Comparison of ENCODE assay signal across 11 mouse cellular contexts in the genomic region with DNA sequence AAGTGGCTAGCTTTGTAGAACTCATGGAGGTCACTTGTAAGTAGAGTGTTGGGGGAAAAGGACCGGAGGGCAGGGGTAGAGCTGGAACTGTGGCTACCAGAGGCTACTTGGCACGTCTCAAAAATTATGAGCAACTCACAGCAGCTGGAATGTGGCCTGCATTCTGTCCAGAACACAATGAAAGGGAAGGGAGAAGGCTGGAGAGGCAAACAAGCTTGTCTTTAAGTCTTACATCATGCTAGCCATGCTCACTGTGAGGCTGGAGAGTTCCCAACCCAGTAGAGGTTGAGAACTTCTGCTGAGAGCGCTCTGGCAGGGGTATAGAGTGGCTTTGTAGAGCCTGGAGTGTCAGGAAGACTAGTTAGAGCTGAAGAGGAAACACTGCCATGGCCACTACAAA. TPM values are rescaled to one million over a fixed set of nuclear protein-coding genes. Genes with fewer than 3 reads are reported as not detected.
"Had no signal": no experiment of that assay in that cellular context is flagged by ENCODE, and none has a peak within 500 bp of the region (broad histone marks: within the 10 kb centered on the region; RNA-seq: fewer than 3 reads in every experiment).

No protein-coding gene starts in this region.

- H3K4me3 ChIP-seq: kidney, embryonic 15.5 days; limb, embryonic 13.5 days; midbrain, embryonic 12.5 days had no signal

- H3K4me1 ChIP-seq: kidney, embryonic 15.5 days; midbrain, embryonic 12.5 days had no signal

- H3K4me2 ChIP-seq: kidney, embryonic 15.5 days; limb, embryonic 13.5 days; midbrain, embryonic 12.5 days had no signal

- H3K9ac ChIP-seq: kidney, embryonic 15.5 days; limb, embryonic 13.5 days; liver, embryonic 14.5 days; midbrain, embryonic 12.5 days had no signal

- DNase-seq: kidney, postnatal 14 days; left cerebral cortex, postnatal 4 days; lung, adult 18-20 months; right cerebral cortex, postnatal 14 days; thymus, postnatal 4 days had no signal

- H3K9me3 ChIP-seq: kidney, embryonic 15.5 days; limb, embryonic 13.5 days; midbrain, embryonic 12.5 days had no signal

- H3K27me3 ChIP-seq: kidney, embryonic 15.5 days; limb, embryonic 13.5 days; midbrain, embryonic 12.5 days had no signal

- H3K27ac ChIP-seq: kidney, embryonic 15.5 days; limb, embryonic 13.5 days; liver, embryonic 14.5 days; midbrain, embryonic 12.5 days had no signal

- H3K36me3 ChIP-seq: kidney, embryonic 15.5 days; limb, embryonic 13.5 days; midbrain, embryonic 12.5 days had no signal

- ATAC-seq: midbrain, embryonic 16.5 days had no signal

RNA-seq across cellular contexts. Expression of a gene that starts 49.5 kb away (rescaled TPM):
- total RNA-seq: megakaryocyte-erythroid progenitor cell, adult 5-6 weeks had no signal
